Mouse (Mus musculus) kidney, postnatal 10 days (tissue): ENCODE data around the gene Cer1.
A peak's percentile ranks its signal among the peaks of the same experiment; 100 is the strongest.

Source experiments
- DNase-seq: peaks from one replicate; pipeline ENCODE4 v3.0.0; 2021; ENCODE audit warnings: mixed read lengths

The Cer1 gene

GRCm38 (mm10) chr4:82872548-82872947 lies 12.4 kb downstream of the Cer1 start:
- DNase-seq, result no peak

GRCm38 (mm10) chr4:82872121-82872520 lies 12.8 kb downstream of the Cer1 start:
- no peak for DNase-seq

DNA sequence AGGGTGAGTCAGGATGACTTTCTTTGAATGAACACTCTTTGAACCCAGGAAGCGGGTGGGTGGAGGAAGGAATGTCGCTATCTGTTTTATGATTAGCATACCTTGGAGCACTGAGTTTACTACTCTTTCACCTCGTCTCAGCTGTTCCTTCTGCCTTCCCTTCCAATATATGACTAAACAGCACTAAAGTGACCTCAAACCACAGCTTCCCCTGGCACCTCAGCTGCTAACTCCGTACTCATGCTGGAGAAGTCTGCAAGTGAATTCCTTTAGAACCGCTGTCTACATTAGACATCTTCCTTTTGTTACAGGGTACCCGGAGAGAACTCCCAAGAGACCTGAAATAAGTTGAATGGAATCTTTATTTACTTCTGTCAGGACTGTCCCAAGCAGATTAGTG lies 14.0 kb downstream of the Cer1 start:
- no peak for DNase-seq

- no peak for DNase-seq
These were observed 17.1 kb downstream of the Cer1 start for GRCm38 (mm10) chr4:82867731-82868445.

DNA sequence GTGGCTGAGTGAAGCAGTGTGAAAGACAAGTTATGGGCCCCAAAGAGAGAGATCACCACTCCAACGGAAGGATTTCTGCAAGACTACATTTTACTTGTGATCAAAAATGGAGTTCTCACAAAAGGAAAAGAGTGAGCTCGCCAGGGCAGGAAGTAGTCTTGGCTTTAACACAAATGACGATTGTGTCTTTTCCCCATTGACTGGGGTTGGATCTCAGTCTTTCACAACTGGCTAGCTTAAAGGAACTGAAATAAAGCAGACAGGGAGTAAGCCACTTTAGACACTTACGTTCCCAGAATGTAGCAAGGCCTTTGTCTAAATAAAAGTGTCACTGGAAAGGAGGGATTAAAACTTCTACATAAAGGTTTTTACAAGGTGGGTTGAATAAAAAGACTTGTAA lies 17.8 kb downstream of the Cer1 start:
- no peak for DNase-seq

DNA sequence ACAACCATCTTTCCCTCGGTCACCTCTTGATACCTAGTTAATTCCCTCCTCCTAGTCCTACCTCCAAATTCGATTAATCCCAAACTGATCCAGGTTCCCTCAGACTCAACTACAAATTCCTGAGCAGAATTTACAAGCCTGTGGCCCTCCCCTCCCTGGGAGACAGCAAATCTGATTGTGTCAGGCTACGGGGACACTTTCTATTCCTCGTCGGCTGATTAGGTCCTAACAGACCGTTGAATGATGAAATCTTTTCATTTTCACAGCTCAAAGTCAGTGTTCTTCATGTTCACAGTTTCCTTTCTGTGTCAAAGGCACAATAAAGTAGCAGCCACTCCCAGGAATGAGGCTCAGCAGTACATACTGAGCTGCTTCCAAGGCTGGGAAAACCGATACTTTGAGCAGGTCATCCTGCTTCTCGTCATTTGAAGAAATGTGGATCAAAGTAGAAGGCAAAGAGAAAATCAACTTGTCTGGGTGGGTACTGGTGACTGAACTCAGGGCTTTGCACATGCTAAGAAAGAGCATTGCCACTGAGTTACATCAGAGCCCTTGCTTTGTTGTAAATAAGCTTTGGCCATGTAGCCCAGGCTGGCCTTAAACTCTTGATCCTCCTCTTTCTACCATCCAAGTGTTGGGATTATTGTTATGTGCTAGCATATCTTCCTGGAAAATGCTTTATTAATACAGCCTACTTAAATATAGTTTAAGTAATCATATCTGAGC lies 19.8 kb downstream of the Cer1 start:
- no peak for DNase-seq

GRCm38 (mm10) chr4:82863316-82863715 lies 21.6 kb downstream of the Cer1 start:
- peak; percentile 12 for DNase-seq

GRCm38 (mm10) chr4:82861451-82861850 lies 23.5 kb downstream of the Cer1 start:
- no peak for DNase-seq

DNA sequence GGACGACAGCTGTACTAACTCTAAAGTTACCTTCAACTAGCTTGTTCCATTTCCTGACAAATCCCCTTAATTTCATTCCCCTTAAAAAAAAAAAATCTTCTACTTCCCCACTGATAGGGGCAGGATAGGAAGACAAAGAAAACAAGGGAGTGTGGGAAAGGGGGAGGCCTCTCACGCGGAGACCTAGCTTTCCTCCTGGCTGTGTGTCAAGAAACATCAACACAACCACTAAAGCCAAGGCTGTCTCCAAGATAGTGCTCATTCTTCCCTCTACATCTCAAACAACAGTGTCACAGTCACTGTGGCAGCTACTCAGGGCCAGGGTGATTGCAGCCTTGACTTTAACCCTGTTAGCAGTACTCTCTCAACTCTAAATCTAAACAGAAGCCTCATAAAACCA lies 24.4 kb downstream of the Cer1 start:
- no peak for DNase-seq

GRCm38 (mm10) chr4:82859131-82860125 lies 25.5 kb downstream of the Cer1 start, which contains the start of gene Zdhhc21:
Gene Zdhhc21, minus strand, starts transcription at chr4:82859958.
- peak; percentile 87 for DNase-seq

DNA sequence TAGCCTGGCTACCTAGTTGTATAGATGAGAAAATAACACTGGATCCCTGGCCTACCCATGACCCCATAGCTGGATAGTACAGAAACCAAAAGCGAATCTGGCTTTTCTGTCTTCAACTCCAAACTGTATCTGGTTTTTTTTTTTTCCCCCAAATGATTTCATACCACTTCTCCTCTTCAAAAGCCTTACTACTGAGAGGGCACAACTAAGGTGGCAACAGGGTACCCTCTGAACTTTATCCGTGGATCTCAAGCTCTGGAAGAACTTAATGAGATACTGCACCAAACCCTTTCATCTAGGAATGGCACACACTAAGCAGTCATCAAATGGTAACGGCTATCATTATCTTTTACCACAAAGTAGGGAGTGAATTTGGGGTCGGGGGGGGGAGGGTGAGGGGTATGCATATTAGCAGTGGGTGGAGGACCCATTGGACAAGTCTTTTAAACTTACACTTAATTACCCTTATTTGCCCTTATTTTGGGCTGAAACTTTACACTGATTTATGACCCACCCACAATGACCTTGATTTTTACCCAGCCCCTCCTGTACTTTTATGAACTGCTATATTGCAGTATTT lies 26.4 kb downstream of the Cer1 start:
- DNase-seq, result no peak

DNA sequence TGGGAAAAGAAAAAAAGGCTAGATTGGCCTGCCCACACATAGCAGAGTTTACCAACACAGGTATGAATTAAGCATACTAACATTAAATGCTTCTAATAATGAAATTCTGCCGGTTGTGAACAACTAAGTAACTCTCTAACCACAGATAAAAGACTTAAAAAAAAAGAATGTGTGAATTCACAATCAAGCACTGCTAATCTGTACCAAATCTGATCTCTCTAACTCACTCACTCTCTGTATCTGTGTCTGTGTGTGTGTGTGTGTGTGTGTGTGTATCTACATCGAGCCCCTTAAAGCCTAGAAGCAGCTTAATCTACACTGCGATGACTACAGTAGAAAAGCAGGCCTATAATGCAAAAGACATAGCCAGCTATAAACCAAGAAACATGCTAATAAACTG lies 28.0 kb downstream of the Cer1 start:
- DNase-seq, result no peak

DNA sequence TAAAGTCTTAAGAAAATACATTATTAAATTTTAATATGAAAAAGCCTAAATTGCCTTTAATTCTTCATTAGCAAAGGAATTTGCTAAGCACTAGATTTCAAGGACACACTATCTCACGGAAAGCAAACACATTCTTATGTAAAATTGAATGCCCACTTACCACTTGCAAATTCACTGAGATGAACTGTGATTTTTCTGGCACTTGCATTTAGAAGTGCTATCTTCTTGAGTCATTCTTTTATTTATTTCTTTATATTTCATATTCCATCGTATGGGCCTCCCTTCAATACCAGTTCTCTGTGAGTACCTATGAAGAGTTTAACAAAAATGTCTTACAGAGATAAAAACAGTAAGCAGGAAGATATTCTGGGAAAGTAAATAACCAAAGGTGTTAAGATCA lies 31.1 kb downstream of the Cer1 start:
- DNase-seq, result no peak

DNA sequence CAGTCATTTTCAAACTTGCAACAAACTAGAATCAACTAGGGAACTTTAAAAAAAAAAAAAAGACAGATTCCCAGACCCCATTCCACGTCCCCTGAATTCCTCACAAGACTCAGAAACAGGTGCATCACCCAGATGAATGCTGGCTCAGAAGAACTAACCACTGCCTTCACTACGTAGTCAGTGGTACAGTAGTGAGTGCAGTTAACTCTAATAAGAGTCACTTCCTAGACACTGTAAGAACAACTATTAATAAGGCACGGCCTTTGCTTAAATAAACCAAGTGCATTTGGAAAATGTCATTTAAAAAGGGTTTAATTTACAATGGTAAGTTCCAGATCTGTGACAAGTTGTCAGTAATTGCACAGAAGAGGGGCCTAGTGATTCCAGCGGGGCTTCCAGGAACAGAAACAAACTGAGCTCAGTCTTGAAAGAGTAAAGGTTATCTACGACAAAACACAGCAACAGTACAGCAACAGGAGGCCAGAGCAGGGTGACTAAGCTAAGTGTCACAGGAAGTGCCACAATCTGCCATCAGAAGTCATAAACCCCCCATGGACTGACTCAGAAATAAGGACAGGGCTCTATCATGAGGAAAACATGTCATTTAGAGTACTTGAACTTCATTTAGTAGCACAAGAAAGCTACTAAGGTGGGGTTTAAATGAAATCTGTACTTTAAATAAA lies 36.3 kb downstream of the Cer1 start:
- DNase-seq, result no peak

GRCm38 (mm10) chr4:82837526-82838240 lies 47.3 kb downstream of the Cer1 start:
- DNase-seq, result no peak
